Mouse (Mus musculus): ENCODE data around the gene Nfib. TPM values are rescaled to one million over a fixed set of nuclear protein-coding genes. Genes with fewer than 3 reads are reported as not detected.

The Nfib gene
- polyA plus RNA-seq, 1 experiment from 2014 or later: 204 TPM

DNA sequence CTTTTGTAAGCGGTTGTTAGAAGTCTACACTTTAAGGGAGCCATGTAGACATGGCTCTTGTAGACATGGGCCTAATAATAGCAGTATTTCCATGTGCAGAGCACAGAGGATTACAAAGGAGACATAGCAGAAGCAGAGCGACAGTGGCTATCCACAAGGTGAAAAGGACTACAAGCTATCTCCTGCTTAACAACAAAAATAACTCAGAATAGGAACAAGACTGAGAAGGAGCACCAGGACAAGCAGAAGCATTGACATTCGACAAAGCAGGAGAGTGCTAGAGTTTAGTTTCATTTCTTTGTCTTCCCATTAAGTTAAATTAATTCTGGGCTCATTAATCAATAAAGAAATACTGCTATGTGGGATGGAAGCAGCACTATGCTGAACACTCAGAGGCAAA is 372.1 kb downstream of the Nfib start:
- no peak overlapping the region for H3K4me3 ChIP-seq
- H3K9me3 ChIP-seq (replicated peaks): no peaks in the 10 kb centered on the region
- no peak overlapping the region for H3K4me2 ChIP-seq
- WGBS: 94% methylated on average over 3 of the region's 3 CpGs
- H3K27me3 ChIP-seq: no peaks in the 10 kb centered on the region
- no peak overlapping the region for H3K27ac ChIP-seq
- H3K36me3 ChIP-seq (ENCODE audit: poor library complexity, severe bottlenecking): peaks cover 19% of the 10 kb centered on the region; the same call in 1 of the 2 replicates
- H3K4me1 ChIP-seq: peaks cover 24% of the 10 kb centered on the region
- no peak for ATAC-seq
- no peak overlapping the region for H3K9ac ChIP-seq

DNA sequence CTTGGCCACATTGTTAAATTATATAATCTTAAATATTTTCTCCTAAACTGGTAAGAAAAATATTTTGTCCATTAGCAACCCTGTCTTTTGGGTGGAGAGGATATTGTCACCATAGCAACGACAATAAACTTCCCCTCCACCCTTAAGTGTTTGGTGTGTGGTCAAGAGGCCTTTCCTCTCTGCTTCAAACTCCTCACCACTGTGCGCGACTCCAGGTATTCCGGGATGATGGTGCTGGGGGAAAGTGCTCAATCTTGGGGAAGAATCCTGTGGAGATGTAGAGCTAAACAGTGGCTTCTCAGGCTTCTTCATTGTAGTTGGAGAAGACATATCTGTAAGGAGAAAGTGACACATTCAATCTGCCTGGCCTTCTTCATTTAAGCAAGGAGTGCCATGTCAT is 375.5 kb downstream of the Nfib start:
- no peak for ATAC-seq
- no peaks in the 10 kb centered on the region for H3K9me3 ChIP-seq (replicated peaks)
- no peak overlapping the region for H3K27ac ChIP-seq
- H3K27me3 ChIP-seq: no peaks in the 10 kb centered on the region
- H3K4me2 ChIP-seq: no peak overlapping the region
- H3K4me3 ChIP-seq: no peak overlapping the region
- H3K36me3 ChIP-seq (ENCODE audit: poor library complexity, severe bottlenecking): peaks cover 28% of the 10 kb centered on the region; the same call in 1 of the 2 replicates
- 87% methylated on average over 4 of the region's 4 CpGs for WGBS
- no peak overlapping the region for H3K9ac ChIP-seq
- peaks cover 21% of the 10 kb centered on the region for H3K4me1 ChIP-seq

DNA sequence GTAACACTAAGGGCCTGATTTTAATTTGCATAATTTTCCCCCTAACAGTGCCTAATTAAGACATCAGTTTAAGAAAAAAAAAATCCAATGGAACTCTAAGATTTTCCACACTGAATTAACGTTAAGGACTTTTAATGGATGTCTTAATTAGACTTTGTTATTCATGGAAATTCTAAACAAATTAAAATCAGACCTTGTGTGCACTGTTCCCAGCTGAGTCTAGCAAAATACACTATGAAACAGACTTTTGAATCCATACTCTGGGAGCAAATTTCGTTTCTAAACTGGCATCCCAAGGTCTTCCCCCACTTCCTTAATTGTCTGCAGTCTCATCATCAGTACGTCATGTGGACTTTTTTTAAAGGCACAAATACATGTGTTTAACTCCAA is 379.4 kb downstream of the Nfib start:
- H3K27ac ChIP-seq: no peak overlapping the region
- peaks cover 23% of the 10 kb centered on the region for H3K4me1 ChIP-seq
- no peak overlapping the region for H3K9ac ChIP-seq
- H3K4me2 ChIP-seq: no peak overlapping the region
- no peaks in the 10 kb centered on the region for H3K9me3 ChIP-seq (replicated peaks)
- peak; percentile 71 for ATAC-seq
- no peak overlapping the region for H3K4me3 ChIP-seq
- WGBS: 23% methylated on average over 3 of the region's 3 CpGs
- no peaks in the 10 kb centered on the region for H3K27me3 ChIP-seq
- H3K36me3 ChIP-seq (ENCODE audit: poor library complexity, severe bottlenecking): peaks cover 59% of the 10 kb centered on the region

DNA sequence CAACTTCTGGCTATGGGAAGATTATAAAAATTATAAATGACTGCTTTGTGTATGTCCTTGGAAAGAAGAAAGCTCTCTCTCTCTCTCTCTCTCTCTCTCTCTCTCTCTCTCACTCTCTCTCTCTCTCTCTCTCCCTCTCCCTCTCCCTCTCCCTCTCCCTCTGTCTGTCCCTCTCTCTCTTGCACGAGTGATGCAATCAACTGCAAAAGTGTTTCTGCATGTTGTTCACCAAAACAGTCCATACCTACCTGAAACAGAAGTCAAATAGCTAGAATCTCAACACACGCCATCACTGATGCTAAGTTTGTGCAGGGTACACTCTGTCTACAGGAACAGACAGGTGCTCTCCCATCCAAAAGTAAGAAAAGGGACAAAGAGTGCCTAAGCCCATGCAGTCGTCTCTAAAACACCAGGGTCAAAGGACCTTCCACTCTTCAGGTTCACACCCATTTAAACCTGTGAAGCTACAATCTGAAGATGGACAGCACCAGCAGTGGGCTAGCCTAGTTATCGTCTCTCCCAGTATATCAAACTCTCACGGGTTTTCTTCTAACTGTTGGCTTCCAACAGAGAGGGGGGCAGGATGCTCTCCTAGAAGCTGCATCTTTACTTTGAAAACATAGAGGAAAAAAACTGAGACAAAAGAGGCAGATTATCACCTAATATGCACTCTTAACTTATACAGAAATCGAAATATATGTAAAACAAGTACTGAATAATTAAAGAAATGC is 380.0 kb downstream of the Nfib start:
- Histone ChIP-seq H3K9ac (no peak overlapping the region), H3K4me3 (no peak overlapping the region), H3K9me3 (replicated peaks) (no peaks in the 10 kb centered on the region), H3K4me1 (peaks cover 23% of the 10 kb centered on the region), H3K4me2 (no peak overlapping the region), H3K27me3 (no peaks in the 10 kb centered on the region), H3K27ac (peak overlapping the region; percentile 51), H3K36me3 (ENCODE audit: poor library complexity, severe bottlenecking) (peaks cover 57% of the 10 kb centered on the region)
- WGBS: 31% methylated on average over 6 of the region's 6 CpGs
- peak; percentile 41 for ATAC-seq

DNA sequence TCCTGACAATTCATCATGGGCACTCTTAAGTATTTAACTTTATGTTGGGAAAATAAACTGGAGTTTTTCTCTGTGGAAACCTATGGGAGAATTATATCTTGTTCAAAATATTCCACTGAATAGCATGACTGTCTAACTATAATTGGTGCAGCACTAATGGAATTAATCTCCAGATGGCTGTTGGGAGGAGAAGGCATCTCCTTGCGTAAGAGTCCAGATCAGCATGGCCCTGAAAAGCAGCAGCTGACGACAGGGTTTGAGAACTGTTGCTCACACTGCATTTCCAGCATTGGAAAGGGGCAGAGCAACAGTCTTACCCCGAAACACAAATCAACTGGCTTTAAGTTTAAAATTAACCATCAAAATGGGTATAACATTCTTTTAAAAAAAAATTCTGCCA is 380.6 kb downstream of the Nfib start:
- Histone ChIP-seq H3K9ac (no peak overlapping the region), H3K4me1 (peaks cover 23% of the 10 kb centered on the region)
- WGBS: 53% methylated on average over 3 of the region's 3 CpGs

DNA sequence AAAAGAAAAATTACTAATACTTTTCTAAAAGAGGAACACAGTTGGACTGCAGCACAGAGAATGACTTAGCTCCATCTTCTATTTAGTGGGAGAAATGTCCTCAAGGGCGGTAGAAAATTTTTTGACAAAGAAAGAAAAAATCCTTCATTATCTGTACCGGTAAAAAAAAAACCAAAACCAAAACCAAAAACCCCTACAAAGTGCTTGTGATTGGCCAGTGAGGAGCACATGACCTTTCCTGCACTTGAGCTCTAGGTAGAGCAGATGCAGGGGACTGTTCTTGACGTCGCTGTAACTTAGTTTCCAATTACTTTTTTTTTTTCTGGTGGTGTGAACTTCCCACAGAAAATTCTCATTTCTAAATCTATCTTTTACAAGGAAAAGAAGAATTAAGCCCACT is 384.5 kb downstream of the Nfib start:
- Histone ChIP-seq H3K4me2 (no peak overlapping the region), H3K36me3 (ENCODE audit: poor library complexity, severe bottlenecking) (peaks cover 63% of the 10 kb centered on the region), H3K4me1 (peaks cover 10% of the 10 kb centered on the region), H3K27me3 (no peaks in the 10 kb centered on the region), H3K9me3 (replicated peaks) (no peaks in the 10 kb centered on the region), H3K27ac (no peak overlapping the region), H3K9ac (no peak overlapping the region), H3K4me3 (no peak overlapping the region)
- WGBS: 83% methylated on average over 4 of the region's 4 CpGs
- ATAC-seq: no peak

More for the DNA sequence above, 380.6 kb downstream of the Nfib start:
- Histone ChIP-seq H3K4me3 (no peak overlapping the region), H3K27ac (no peak overlapping the region), H3K27me3 (no peaks in the 10 kb centered on the region), H3K4me2 (no peak overlapping the region), H3K36me3 (ENCODE audit: poor library complexity, severe bottlenecking) (peaks cover 57% of the 10 kb centered on the region), H3K9me3 (replicated peaks) (no peaks in the 10 kb centered on the region)
- ATAC-seq: no peak

DNA sequence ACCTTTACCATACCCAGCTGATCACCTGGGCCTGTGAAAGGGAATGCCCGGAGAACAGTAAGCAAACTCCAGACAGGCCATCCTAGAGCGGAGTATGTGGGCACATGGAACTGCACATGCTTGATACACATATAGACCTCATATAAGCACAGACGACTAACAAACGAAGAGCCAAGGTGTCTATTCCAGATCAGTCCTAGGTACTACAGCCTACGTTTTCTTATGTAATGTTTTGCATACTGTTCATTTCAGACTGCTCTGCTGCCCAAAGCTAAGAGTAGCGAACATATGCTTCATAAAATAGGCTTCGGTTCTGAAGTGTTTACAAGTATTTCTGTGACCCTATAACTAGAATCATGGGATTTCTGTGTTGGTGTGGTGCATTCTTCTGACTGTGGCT is 386.2 kb downstream of the Nfib start:
- ATAC-seq: no peak
- no peak overlapping the region for H3K4me3 ChIP-seq
- H3K4me1 ChIP-seq: no peaks in the 10 kb centered on the region
- no peaks in the 10 kb centered on the region for H3K27me3 ChIP-seq
- H3K4me2 ChIP-seq: no peak overlapping the region
- no peak overlapping the region for H3K27ac ChIP-seq
- WGBS: 90% methylated on average over 7 of the region's 7 CpGs
- H3K9me3 ChIP-seq (replicated peaks): no peaks in the 10 kb centered on the region
- peaks cover 75% of the 10 kb centered on the region for H3K36me3 ChIP-seq (ENCODE audit: poor library complexity, severe bottlenecking)
- H3K9ac ChIP-seq: no peak overlapping the region

DNA sequence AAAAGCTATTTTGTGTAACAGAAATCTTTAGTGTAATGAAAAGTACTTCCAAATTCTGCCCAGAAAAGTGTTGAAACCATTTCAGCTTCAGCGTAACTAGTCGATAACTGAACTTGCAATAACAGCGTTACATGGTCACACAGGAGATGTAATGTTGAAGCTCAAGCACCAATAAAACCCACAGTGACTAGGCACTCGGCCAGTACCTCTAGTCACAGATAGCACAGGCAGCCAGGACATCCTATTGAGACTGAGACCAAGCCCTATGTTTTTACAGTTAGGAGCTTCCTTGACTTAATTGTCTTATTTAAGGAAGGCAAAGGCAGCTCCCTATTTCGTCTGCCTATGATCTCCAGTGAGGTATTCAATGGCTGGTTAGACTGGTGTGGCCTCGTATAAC is 389.4 kb downstream of the Nfib start:
- no peak overlapping the region for H3K27ac ChIP-seq
- 92% methylated on average over 6 of the region's 6 CpGs for WGBS

DNA sequence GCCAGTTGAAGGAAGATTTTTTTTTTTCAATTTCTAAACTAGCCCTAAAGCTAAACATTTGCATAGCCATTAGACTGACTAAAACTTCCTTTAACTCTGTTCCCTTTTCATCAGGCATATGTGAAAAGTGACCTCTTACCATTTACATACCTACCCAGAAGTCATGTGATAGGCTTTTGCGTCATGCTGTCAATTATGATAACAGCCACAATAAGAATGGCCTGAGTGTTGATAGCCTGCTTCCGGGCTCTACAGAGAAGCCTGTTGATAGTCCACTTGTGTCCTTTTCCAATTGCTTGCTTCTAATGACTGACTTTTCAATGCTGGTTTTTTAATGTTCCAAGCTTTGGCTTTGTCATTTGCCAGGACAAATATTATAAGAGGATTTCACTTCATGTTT is 389.8 kb downstream of the Nfib start:
- no peaks in the 10 kb centered on the region for H3K9me3 ChIP-seq (replicated peaks)

More for the DNA sequence above, 389.4 kb downstream of the Nfib start:
- H3K4me1 ChIP-seq: no peaks in the 10 kb centered on the region
- peaks cover 44% of the 10 kb centered on the region for H3K36me3 ChIP-seq (ENCODE audit: poor library complexity, severe bottlenecking)
- no peak overlapping the region for H3K9ac ChIP-seq
- ATAC-seq: no peak
- H3K4me3 ChIP-seq: no peak overlapping the region
- H3K27me3 ChIP-seq: no peaks in the 10 kb centered on the region
- no peak overlapping the region for H3K4me2 ChIP-seq
- no peaks in the 10 kb centered on the region for H3K9me3 ChIP-seq (replicated peaks)

DNA sequence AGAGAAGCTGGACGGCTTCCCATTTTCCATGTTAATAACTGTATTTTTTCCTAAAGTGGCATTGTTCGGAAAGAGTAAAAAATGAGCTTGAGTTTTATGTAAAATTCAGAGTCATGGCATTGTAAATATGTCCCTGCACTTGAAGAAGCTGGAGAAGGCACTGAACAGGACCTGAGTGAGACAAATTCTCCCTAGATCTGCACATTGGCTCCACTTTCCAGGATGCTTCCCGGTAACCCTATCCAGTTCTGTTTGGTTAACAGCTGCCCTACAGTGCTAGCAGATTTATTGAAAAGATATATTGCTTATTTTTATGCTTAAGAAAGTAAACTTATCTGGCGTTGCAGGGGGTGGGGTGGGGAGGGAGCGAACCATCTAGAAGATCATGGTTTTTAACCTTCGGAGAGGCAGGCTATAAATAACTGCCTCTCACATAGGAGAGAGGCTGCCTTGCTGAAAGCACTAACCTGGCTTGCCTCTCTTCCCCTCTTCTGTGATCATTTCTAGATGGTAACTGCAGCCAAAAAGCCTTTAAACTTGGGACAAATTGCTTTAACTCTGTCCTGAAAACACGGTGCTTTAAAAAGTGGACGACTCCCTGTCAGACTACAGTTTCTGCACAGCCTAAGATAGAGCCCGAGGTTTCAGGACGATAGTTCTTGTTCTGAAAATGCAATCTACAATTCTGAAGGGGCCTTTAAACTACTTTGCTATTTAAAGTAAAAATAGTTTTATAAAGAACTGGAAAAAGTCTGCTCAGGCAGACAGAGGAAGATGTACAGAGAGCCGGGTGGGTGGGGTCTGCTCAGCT is 394.4 kb downstream of the Nfib start:
- no peak for ATAC-seq
- WGBS: 86% methylated on average over 11 of the region's 11 CpGs
- Histone ChIP-seq H3K27me3 (no peaks in the 10 kb centered on the region), H3K4me1 (peaks cover 9% of the 10 kb centered on the region), H3K27ac (no peak overlapping the region), H3K36me3 (ENCODE audit: poor library complexity, severe bottlenecking) (peaks cover 42% of the 10 kb centered on the region), H3K9ac (no peak overlapping the region), H3K4me3 (no peak overlapping the region), H3K4me2 (no peak overlapping the region), H3K9me3 (replicated peaks) (no peaks in the 10 kb centered on the region)

More for the DNA sequence above, 389.8 kb downstream of the Nfib start:
- 77% methylated on average over 2 of the region's 2 CpGs for WGBS
- Histone ChIP-seq H3K27ac (no peak overlapping the region), H3K4me3 (no peak overlapping the region), H3K9ac (no peak overlapping the region), H3K4me1 (no peaks in the 10 kb centered on the region), H3K27me3 (no peaks in the 10 kb centered on the region), H3K4me2 (no peak overlapping the region), H3K36me3 (ENCODE audit: poor library complexity, severe bottlenecking) (peaks cover 41% of the 10 kb centered on the region)
- ATAC-seq: no peak

DNA sequence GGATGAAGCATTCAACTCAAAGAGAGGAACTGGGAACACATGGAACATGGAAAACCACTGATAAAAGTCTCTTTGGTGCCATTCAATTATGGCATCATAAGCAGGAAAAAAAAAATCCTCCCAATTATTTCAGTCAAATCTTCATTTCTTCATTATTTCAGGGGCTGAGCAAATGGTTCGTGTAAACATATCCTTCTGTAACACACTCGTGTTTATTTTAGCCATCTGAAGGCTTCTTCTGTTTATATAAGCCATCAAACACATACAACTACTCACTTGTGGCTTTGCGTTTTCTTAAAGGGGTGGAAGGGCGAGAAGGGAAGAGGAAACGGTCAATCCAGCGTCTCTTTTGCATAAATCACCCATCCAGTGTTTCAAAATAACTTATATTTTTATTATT is 399.5 kb downstream of the Nfib start:
- Histone ChIP-seq H3K9ac (no peak overlapping the region), H3K36me3 (ENCODE audit: poor library complexity, severe bottlenecking) (peaks cover 30% of the 10 kb centered on the region), H3K4me3 (no peak overlapping the region), H3K4me1 (peaks cover 55% of the 10 kb centered on the region), H3K9me3 (replicated peaks) (no peaks in the 10 kb centered on the region), H3K27me3 (no peaks in the 10 kb centered on the region), H3K27ac (peak overlapping the region; percentile 93), H3K4me2 (no peak overlapping the region)
- 82% methylated on average over 6 of the region's 6 CpGs for WGBS
- no peak for ATAC-seq

DNA sequence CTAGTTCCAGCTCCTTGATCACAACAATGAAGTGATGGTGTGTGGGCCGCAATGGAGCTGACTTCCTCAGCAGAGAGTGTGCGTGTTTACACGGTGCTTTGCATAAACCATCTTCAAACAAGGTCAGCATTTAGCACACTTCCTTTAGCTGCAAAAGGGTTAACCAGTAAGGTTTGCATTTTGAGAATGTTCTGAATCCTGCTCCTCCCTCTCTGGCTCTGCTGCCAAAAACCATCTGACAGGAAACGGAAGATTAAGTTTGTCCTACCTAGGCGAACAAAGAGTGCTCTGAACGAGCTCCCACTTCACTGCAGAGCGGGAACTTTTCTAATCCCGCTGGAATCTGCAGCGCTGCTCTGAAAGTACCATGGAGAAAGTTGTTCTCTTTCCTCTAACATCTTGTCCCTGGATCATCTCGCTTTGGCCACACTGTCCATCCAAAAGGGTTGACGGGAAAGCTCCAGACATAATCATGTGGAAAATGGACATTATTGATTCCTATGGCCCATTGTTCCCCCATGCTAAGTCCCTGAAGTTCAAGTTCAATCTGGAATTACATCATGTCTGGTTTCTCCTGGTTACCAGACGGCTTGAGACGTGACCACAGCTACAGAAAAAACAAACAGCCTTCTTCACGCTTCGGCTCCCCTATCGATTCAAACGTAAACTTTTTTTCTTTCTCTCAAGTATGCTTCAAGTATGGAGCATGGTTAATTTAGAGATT is 401.2 kb downstream of the Nfib start:
- Histone ChIP-seq H3K27ac (peak overlapping the region; percentile 93), H3K4me3 (no peak overlapping the region), H3K27me3 (no peaks in the 10 kb centered on the region), H3K9ac (peak overlapping the region; percentile 23; the same call in 1 of the 2 replicates), H3K4me2 (peak overlapping the region; percentile 45), H3K36me3 (ENCODE audit: poor library complexity, severe bottlenecking) (peaks cover 31% of the 10 kb centered on the region), H3K9me3 (replicated peaks) (no peaks in the 10 kb centered on the region), H3K4me1 (peaks cover 56% of the 10 kb centered on the region)
- WGBS: 2% methylated on average over 17 of the region's 17 CpGs
- ATAC-seq: peak; percentile 86
